Mouse (Mus musculus) stomach, postnatal 0 days (tissue): ENCODE measurements at regions not wholly inside any gene's neighbourhood (a gene's known extent, or its start where the extent isn't known, plus 50 kb on each side); places are given as distances from the start of the nearest gene placed in this dataset.

Experiments
- CTCF ChIP-seq: IDR thresholded peaks from 2 replicates; pipeline ENCODE4 v1.5.1; 2016; ENCODE audit warnings: antibody characterized with exemption, low read depth, mild to moderate bottlenecking, moderate library complexity
- EP300 ChIP-seq: optimal IDR thresholded peaks from 2 replicates; pipeline ENCODE3; 2016; ENCODE audit warnings: antibody characterized with exemption

GRCm38 (mm10) chr15:96936216-96936615 lies 119.5 kb downstream of the Slc38a4 start:
- TF ChIP-seq CTCF: no peak
- no peak for TF ChIP-seq EP300
